Mouse (Mus musculus): ENCODE results near the gene Ipo11. TPM values are rescaled to one million over a fixed set of nuclear protein-coding genes. Genes with fewer than 3 reads are reported as not detected.
A peak's percentile ranks its signal among the peaks of the same experiment; 100 is the strongest.

Gene Ipo11
- polyA plus RNA-seq, 1 experiment from 2014 or later, result 21.6 TPM

DNA sequence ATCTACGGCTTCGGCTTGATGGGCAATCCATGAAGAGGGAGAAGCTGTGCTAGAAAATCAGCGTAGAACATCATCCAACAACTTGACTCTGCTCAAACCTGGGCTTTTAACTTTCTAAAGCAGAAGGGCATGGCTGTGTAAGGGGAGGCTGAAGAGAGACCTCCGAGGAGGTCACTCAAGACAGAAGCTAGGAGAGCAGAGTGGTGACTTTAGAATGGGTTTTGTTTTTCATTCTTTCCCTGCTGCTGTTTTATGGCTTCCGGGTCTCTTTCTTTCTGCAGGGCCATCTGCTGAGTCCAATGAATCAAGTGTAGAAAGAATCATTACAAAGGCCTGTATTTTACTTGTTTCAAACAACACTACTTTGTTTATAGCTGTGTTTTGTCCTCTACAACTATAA lies 119.7 kb downstream of the Ipo11 start:
- Histone ChIP-seq H3K4me2 (replicated peaks; ENCODE audit: low read depth, low read length) (no peak overlapping the region), H3K9ac (replicated peaks; ENCODE audit: low read depth) (no peak overlapping the region), H3K27me3 (replicated peaks; ENCODE audit: insufficient read depth, low read length) (no peaks in the 10 kb centered on the region), H3K9me3 (ENCODE audit: low read length) (no peaks in the 10 kb centered on the region), H3K27ac (ENCODE audit: low read length) (no peak overlapping the region), H3K4me1 (ENCODE audit: insufficient read depth, low read depth, low read length) (no peaks in the 10 kb centered on the region), H3K4me3 (ENCODE audit: low read depth, low read length) (no peak overlapping the region), H3K36me3 (ENCODE audit: insufficient read depth, low read length) (no peaks in the 10 kb centered on the region)
- 96% methylated on average over 5 of the region's 5 CpGs for WGBS
- DNase-seq (ENCODE audit: low spot score), result no peak
- no peak for ATAC-seq
- TF ChIP-seq CTCF (IDR thresholded peaks at IDR 0.05) (no peak), EP300 (IDR thresholded peaks at IDR 0.05) (no peak)

GRCm38 (mm10) chr13:106813519-106813918 lies 123.2 kb downstream of the Ipo11 start:
- Histone ChIP-seq H3K36me3 (ENCODE audit: insufficient read depth, low read length) (0 out of 2 replicates have a peak, but pooled peaks cover 5% of the 10 kb centered on the region), H3K4me3 (ENCODE audit: low read depth, low read length) (no peak overlapping the region), H3K4me1 (ENCODE audit: insufficient read depth, low read depth, low read length) (no peaks in the 10 kb centered on the region), H3K27me3 (replicated peaks; ENCODE audit: insufficient read depth, low read length) (no peaks in the 10 kb centered on the region), H3K4me2 (replicated peaks; ENCODE audit: low read depth, low read length) (no peak overlapping the region), H3K9me3 (ENCODE audit: low read length) (no peaks in the 10 kb centered on the region), H3K9ac (replicated peaks; ENCODE audit: low read depth) (no peak overlapping the region), H3K27ac (ENCODE audit: low read length) (no peak overlapping the region)
- 86% methylated on average over 4 of the region's 4 CpGs for WGBS
- no peak for TF ChIP-seq EP300 (IDR thresholded peaks at IDR 0.05)
- TF ChIP-seq CTCF (IDR thresholded peaks at IDR 0.05), result no peak
- ATAC-seq, result no peak
- no peak for DNase-seq (ENCODE audit: low spot score)

- 0 out of 2 replicates have a peak, but pooled peaks cover 5% of the 10 kb centered on the region for H3K36me3 ChIP-seq (ENCODE audit: insufficient read depth, low read length)
Observed at GRCm38 (mm10) chr13:106813087-106813486, 123.7 kb downstream of the Ipo11 start.

GRCm38 (mm10) chr13:106810156-106810555 lies 126.6 kb downstream of the Ipo11 start:
- no peaks in the 10 kb centered on the region for H3K9me3 ChIP-seq (ENCODE audit: low read length)
- no peak overlapping the region for H3K4me2 ChIP-seq (replicated peaks; ENCODE audit: low read depth, low read length)
- H3K9ac ChIP-seq (replicated peaks; ENCODE audit: low read depth), result no peak overlapping the region
- no peak for TF ChIP-seq EP300 (IDR thresholded peaks at IDR 0.05)
- TF ChIP-seq CTCF (IDR thresholded peaks at IDR 0.05), result no peak
- no peak overlapping the region for H3K4me3 ChIP-seq (ENCODE audit: low read depth, low read length)
- H3K36me3 ChIP-seq (ENCODE audit: insufficient read depth, low read length), result 0 out of 2 replicates have a peak, but pooled peaks cover 5% of the 10 kb centered on the region
- no peaks in the 10 kb centered on the region for H3K4me1 ChIP-seq (ENCODE audit: insufficient read depth, low read depth, low read length)
- no peaks in the 10 kb centered on the region for H3K27me3 ChIP-seq (replicated peaks; ENCODE audit: insufficient read depth, low read length)
- no peak overlapping the region for H3K27ac ChIP-seq (ENCODE audit: low read length)
- ATAC-seq (no peak), DNase-seq (ENCODE audit: low spot score) (no peak)
- WGBS, result 95% methylated on average over 7 of the region's 7 CpGs

More at GRCm38 (mm10) chr13:106813087-106813486, 123.7 kb downstream of the Ipo11 start:
- DNase-seq (ENCODE audit: low spot score) (no peak), ATAC-seq (no peak)
- Histone ChIP-seq H3K4me1 (ENCODE audit: insufficient read depth, low read depth, low read length) (no peaks in the 10 kb centered on the region), H3K9ac (replicated peaks; ENCODE audit: low read depth) (no peak overlapping the region), H3K4me3 (ENCODE audit: low read depth, low read length) (no peak overlapping the region), H3K4me2 (replicated peaks; ENCODE audit: low read depth, low read length) (no peak overlapping the region), H3K27me3 (replicated peaks; ENCODE audit: insufficient read depth, low read length) (no peaks in the 10 kb centered on the region), H3K9me3 (ENCODE audit: low read length) (no peaks in the 10 kb centered on the region), H3K27ac (ENCODE audit: low read length) (no peak overlapping the region)
- no peak for TF ChIP-seq EP300 (IDR thresholded peaks at IDR 0.05)
- TF ChIP-seq CTCF (IDR thresholded peaks at IDR 0.05), result no peak
- WGBS, result 92% methylated on average over 9 of the region's 9 CpGs

DNA sequence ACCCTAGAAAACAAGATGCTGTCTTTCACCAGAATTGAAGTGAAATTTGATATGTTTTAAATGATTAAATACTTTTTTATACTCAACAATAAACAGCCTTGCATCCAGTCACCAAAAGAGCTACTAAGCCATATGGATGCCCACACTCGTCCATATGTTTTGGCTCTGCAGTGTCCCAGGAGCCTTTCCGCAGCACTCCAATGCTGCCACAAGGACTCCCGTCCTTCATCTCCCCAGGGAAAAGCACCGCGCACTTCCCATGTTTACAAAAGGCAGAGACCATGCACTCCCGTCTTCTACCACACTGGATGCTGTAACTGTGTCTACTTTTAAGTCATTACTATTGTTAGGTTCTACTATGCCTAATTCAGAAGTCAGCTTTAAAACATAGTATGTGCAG lies 127.9 kb downstream of the Ipo11 start:
- H3K36me3 ChIP-seq (ENCODE audit: insufficient read depth, low read length), result peaks cover 5% of the 10 kb centered on the region; the same call in 1 of the 2 replicates
- ATAC-seq (no peak), DNase-seq (ENCODE audit: low spot score) (no peak)
- 71% methylated on average over 6 of the region's 6 CpGs for WGBS
- H3K27ac ChIP-seq (ENCODE audit: low read length), result no peak overlapping the region
- H3K27me3 ChIP-seq (replicated peaks; ENCODE audit: insufficient read depth, low read length), result no peaks in the 10 kb centered on the region
- TF ChIP-seq EP300 (IDR thresholded peaks at IDR 0.05) (no peak), CTCF (IDR thresholded peaks at IDR 0.05) (no peak)
- no peaks in the 10 kb centered on the region for H3K9me3 ChIP-seq (ENCODE audit: low read length)
- H3K9ac ChIP-seq (replicated peaks; ENCODE audit: low read depth), result no peak overlapping the region
- H3K4me2 ChIP-seq (replicated peaks; ENCODE audit: low read depth, low read length), result no peak overlapping the region
- H3K4me1 ChIP-seq (ENCODE audit: insufficient read depth, low read depth, low read length), result no peaks in the 10 kb centered on the region
- H3K4me3 ChIP-seq (ENCODE audit: low read depth, low read length), result no peak overlapping the region

- H3K27ac ChIP-seq (ENCODE audit: low read length), result no peak overlapping the region
- H3K4me1 ChIP-seq (ENCODE audit: insufficient read depth, low read depth, low read length), result no peaks in the 10 kb centered on the region
- no peak for ATAC-seq
- H3K4me3 ChIP-seq (ENCODE audit: low read depth, low read length), result no peak overlapping the region
- no peak overlapping the region for H3K4me2 ChIP-seq (replicated peaks; ENCODE audit: low read depth, low read length)
- no peak overlapping the region for H3K9ac ChIP-seq (replicated peaks; ENCODE audit: low read depth)
- no peak for TF ChIP-seq CTCF (IDR thresholded peaks at IDR 0.05)
- no peak for TF ChIP-seq EP300 (IDR thresholded peaks at IDR 0.05)
- WGBS, result 95% methylated on average over 2 of the region's 2 CpGs
- H3K9me3 ChIP-seq (ENCODE audit: low read length), result no peaks in the 10 kb centered on the region
- H3K27me3 ChIP-seq (replicated peaks; ENCODE audit: insufficient read depth, low read length), result no peaks in the 10 kb centered on the region
- DNase-seq (ENCODE audit: low spot score), result no peak
- H3K36me3 ChIP-seq (ENCODE audit: insufficient read depth, low read length), result peaks cover 5% of the 10 kb centered on the region; the same call in 1 of the 2 replicates
Observed at GRCm38 (mm10) chr13:106808315-106808714, 128.4 kb downstream of the Ipo11 start.

DNA sequence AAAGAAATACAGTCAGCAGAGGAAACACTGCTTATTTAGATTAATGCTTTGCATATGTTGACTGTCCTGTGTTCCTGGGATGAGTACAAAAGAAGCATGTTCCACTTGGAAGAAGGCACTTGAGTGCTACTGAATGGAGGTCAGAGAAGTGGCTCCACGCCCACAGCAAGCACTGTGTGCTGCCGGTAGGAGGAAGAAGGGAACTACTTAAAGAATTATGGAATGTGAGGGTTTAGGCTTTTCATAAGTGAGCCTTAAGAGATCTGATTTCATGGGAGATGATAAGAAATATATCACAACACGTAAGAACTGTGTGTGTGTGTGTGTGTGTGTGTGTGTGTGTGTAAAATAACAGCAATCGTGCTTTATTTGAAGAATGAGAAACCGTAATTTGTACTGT lies 129.5 kb downstream of the Ipo11 start:
- no peak overlapping the region for H3K9ac ChIP-seq (replicated peaks; ENCODE audit: low read depth)
- 55% methylated on average over 5 of the region's 5 CpGs for WGBS
- no peak for TF ChIP-seq EP300 (IDR thresholded peaks at IDR 0.05)
- peak; percentile 31 for TF ChIP-seq CTCF (IDR thresholded peaks at IDR 0.05)
- peaks cover 5% of the 10 kb centered on the region; the same call in 1 of the 2 replicates for H3K36me3 ChIP-seq (ENCODE audit: insufficient read depth, low read length)
- DNase-seq (ENCODE audit: low spot score) (peak; percentile 54), ATAC-seq (peak; percentile 71)
- no peak overlapping the region for H3K27ac ChIP-seq (ENCODE audit: low read length)
- H3K27me3 ChIP-seq (replicated peaks; ENCODE audit: insufficient read depth, low read length), result no peaks in the 10 kb centered on the region
- H3K4me2 ChIP-seq (replicated peaks; ENCODE audit: low read depth, low read length), result no peak overlapping the region
- no peaks in the 10 kb centered on the region for H3K9me3 ChIP-seq (ENCODE audit: low read length)
- H3K4me1 ChIP-seq (ENCODE audit: insufficient read depth, low read depth, low read length), result no peaks in the 10 kb centered on the region
- H3K4me3 ChIP-seq (ENCODE audit: low read depth, low read length), result no peak overlapping the region

All from lung, postnatal 0 days (tissue).